Mouse (Mus musculus) forebrain, embryonic 11.5 days (tissue): ENCODE measurements around the gene Rasd1. TPM values are rescaled to one million over a fixed set of nuclear protein-coding genes. Genes with fewer than 3 reads are reported as not detected.

ENCODE experiments used
- ATAC-seq: fragments of 200-750 bp; cut with Nextera tagmentation; replicated peaks from 2 replicates; pipeline ENCODE4 v1.8.0; 2017; ENCODE audit warnings: moderate TSS enrichment; ENCODE audit not compliant: low FRiP score
- DNase-seq: peaks from one replicate; pipeline ENCODE4 v3.0.0-alpha.2; 2017; ENCODE audit warnings: low spot score
- H3K27ac ChIP-seq: fragments of 300-500 bp; sonication (generic); 2 replicates; pipeline ENCODE4 v1.5.1; 2014; ENCODE audit warnings: low read depth, low read length
- H3K27me3 ChIP-seq: fragments of 300-500 bp; sonication (generic); 2 replicates; pipeline ENCODE4 v1.6.1; 2014; ENCODE audit warnings: mild to moderate bottlenecking, low read length, mixed read lengths; ENCODE audit not compliant: control insufficient read depth, insufficient read depth
- H3K36me3 ChIP-seq: fragments of 300-500 bp; sonication (generic); 2 replicates; pipeline ENCODE4 v1.6.1; 2014; ENCODE audit warnings: mild to moderate bottlenecking, low read length, moderate library complexity, mixed read lengths; ENCODE audit not compliant: control insufficient read depth, insufficient read depth
- H3K4me1 ChIP-seq: fragments of 300-500 bp; sonication (generic); replicated peaks from 2 replicates; pipeline ENCODE4 v1.6.1; 2014; ENCODE audit warnings: low read length, mixed read lengths; ENCODE audit not compliant: control insufficient read depth, insufficient read depth
- H3K4me2 ChIP-seq: fragments of 300-500 bp; sonication (generic); 2 replicates; pipeline ENCODE4 v1.6.1; 2014; ENCODE audit warnings: low read depth, mild to moderate bottlenecking, low read length, moderate library complexity, mixed read lengths; ENCODE audit not compliant: severe bottlenecking
- H3K4me3 ChIP-seq: fragments of 300-500 bp; sonication (generic); 2 replicates; pipeline ENCODE4 v1.5.1; 2014; ENCODE audit warnings: low read depth, low read length
- H3K9ac ChIP-seq: fragments of 300-500 bp; sonication (generic); 2 replicates; pipeline ENCODE4 v1.6.1; 2014; ENCODE audit warnings: low read length
- H3K9me3 ChIP-seq: fragments of 300-500 bp; sonication (generic); 2 replicates; pipeline ENCODE4 v1.6.1; 2016; ENCODE audit warnings: low read length, mixed read lengths; ENCODE audit not compliant: control insufficient read depth
- WGBS: fragments of 180-500 bp; shearing (Covaris S2); extraction: QIAGEN DNeasy Blood & Tissue Kit; methylation state at CpG from one replicate; pipeline ENCODE4 v1.1.7; 2014; 5-methylcytosine and 5-hydroxymethylcytosine counted together
- polyA plus RNA-seq: library from polyadenylated mRNA; unstranded; fragments of >200 nt; fragmentation: Nextera tagmentation; extraction: Ambion mirVana; gene quantifications from 2 replicates; pipeline ENCODE4 v1.2.1, GENCODE M21; 2014

Rasd1 gene
- polyA plus RNA-seq = 1.5 and 1.7 TPM in 2 replicates

GRCm38 (mm10) chr11:59964818-59965217 lies at the start of gene Rasd1:
TSS of gene Rasd1 (minus strand) at chr11:59964944.
- H3K27ac ChIP-seq = no peak within 1 kb of the TSS

GRCm38 (mm10) chr11:60011516-60011915 lies 46.8 kb upstream of the Rasd1 start:
- WGBS = 86% methylated on average over 3 of the region's 3 CpGs
- Histone ChIP-seq H3K9ac (no peak overlapping the region), H3K27ac (no peak overlapping the region), H3K4me1 (peaks cover 6% of the 10 kb centered on the region; the same call in 1 of the 2 replicates), H3K4me2 (no peak overlapping the region), H3K9me3 (no peaks in the 10 kb centered on the region), H3K4me3 (no peak overlapping the region), H3K36me3 (no peaks in the 10 kb centered on the region), H3K27me3 (no peaks in the 10 kb centered on the region)
- DNase-seq = no peak
- ATAC-seq = no peak

More at GRCm38 (mm10) chr11:59964818-59965217, at the start of gene Rasd1:
- Histone ChIP-seq H3K9me3 (no peaks in the 10 kb centered on the region), H3K4me1 (peaks cover 15% of the 10 kb centered on the region), H3K36me3 (no peaks in the 10 kb centered on the region), H3K9ac (peak within 1 kb of the TSS; percentile 47), H3K4me2 (peak within 1 kb of the TSS; percentile 80), H3K27me3 (peaks cover 17% of the 10 kb centered on the region), H3K4me3 (peak within 1 kb of the TSS; percentile 39)
- peak; percentile 73 for ATAC-seq
- peak; percentile 83 for DNase-seq
- 0% methylated on average over 28 of the region's 28 CpGs for WGBS

GRCm38 (mm10) chr11:60009451-60009850 lies 44.7 kb upstream of the Rasd1 start:
- H3K27me3 ChIP-seq = no peaks in the 10 kb centered on the region
- no peaks in the 10 kb centered on the region for H3K36me3 ChIP-seq
- H3K9me3 ChIP-seq = no peaks in the 10 kb centered on the region
- no peak overlapping the region for H3K27ac ChIP-seq
- WGBS = 65% methylated on average over 3 of the region's 3 CpGs
- H3K4me1 ChIP-seq = peaks cover 6% of the 10 kb centered on the region; the same call in 1 of the 2 replicates
- no peak overlapping the region for H3K4me3 ChIP-seq
- no peak overlapping the region for H3K9ac ChIP-seq
- H3K4me2 ChIP-seq = no peak overlapping the region
- ATAC-seq (no peak), DNase-seq (no peak)

- Histone ChIP-seq H3K4me1 (peaks cover 6% of the 10 kb centered on the region; the same call in 1 of the 2 replicates), H3K9me3 (no peaks in the 10 kb centered on the region), H3K27me3 (no peaks in the 10 kb centered on the region), H3K36me3 (no peaks in the 10 kb centered on the region), H3K4me3 (no peak overlapping the region), H3K9ac (no peak overlapping the region), H3K4me2 (no peak overlapping the region), H3K27ac (no peak overlapping the region)
- DNase-seq (no peak), ATAC-seq (no peak)
- 79% methylated on average over 3 of the region's 3 CpGs for WGBS
These were observed 41.1 kb upstream of the Rasd1 start for GRCm38 (mm10) chr11:60005866-60006265.

- H3K4me2 ChIP-seq = no peak overlapping the region
- no peak overlapping the region for H3K27ac ChIP-seq
- DNase-seq = no peak
- no peak for ATAC-seq
- H3K9ac ChIP-seq = no peak overlapping the region
- WGBS = 69% methylated on average over 6 of the region's 6 CpGs
- no peaks in the 10 kb centered on the region for H3K27me3 ChIP-seq
- H3K9me3 ChIP-seq = no peaks in the 10 kb centered on the region
- H3K4me1 ChIP-seq = peaks cover 4% of the 10 kb centered on the region; the same call in 1 of the 2 replicates
- no peak overlapping the region for H3K4me3 ChIP-seq
- no peaks in the 10 kb centered on the region for H3K36me3 ChIP-seq
These were observed 40.0 kb upstream of the Rasd1 start for GRCm38 (mm10) chr11:60004716-60005115.

GRCm38 (mm10) chr11:60003811-60004210 lies 39.1 kb upstream of the Rasd1 start:
- Histone ChIP-seq H3K36me3 (no peaks in the 10 kb centered on the region), H3K27me3 (no peaks in the 10 kb centered on the region), H3K9ac (no peak overlapping the region), H3K4me2 (no peak overlapping the region), H3K4me1 (no peaks in the 10 kb centered on the region), H3K9me3 (no peaks in the 10 kb centered on the region), H3K4me3 (no peak overlapping the region), H3K27ac (no peak overlapping the region)
- ATAC-seq (no peak), DNase-seq (no peak)
- WGBS = 90% methylated on average over 8 of the region's 8 CpGs

GRCm38 (mm10) chr11:60001231-60001980 lies 36.7 kb upstream of the Rasd1 start:
- no peak overlapping the region for H3K27ac ChIP-seq
- H3K4me3 ChIP-seq = no peak overlapping the region
- no peak for DNase-seq
- H3K36me3 ChIP-seq = no peaks in the 10 kb centered on the region
- no peak overlapping the region for H3K4me2 ChIP-seq
- 86% methylated on average over 5 of the region's 5 CpGs for WGBS
- H3K9me3 ChIP-seq = no peaks in the 10 kb centered on the region
- no peak overlapping the region for H3K9ac ChIP-seq
- H3K27me3 ChIP-seq = no peaks in the 10 kb centered on the region
- no peaks in the 10 kb centered on the region for H3K4me1 ChIP-seq
- no peak for ATAC-seq

- no peak overlapping the region for H3K9ac ChIP-seq
- H3K4me2 ChIP-seq = no peak overlapping the region
- H3K27me3 ChIP-seq = no peaks in the 10 kb centered on the region
- no peak overlapping the region for H3K27ac ChIP-seq
- H3K9me3 ChIP-seq = no peaks in the 10 kb centered on the region
- H3K36me3 ChIP-seq = no peaks in the 10 kb centered on the region
- H3K4me1 ChIP-seq = no peaks in the 10 kb centered on the region
- ATAC-seq (no peak), DNase-seq (no peak)
- 89% methylated on average over 9 of the region's 9 CpGs for WGBS
- no peak overlapping the region for H3K4me3 ChIP-seq
These were observed 29.6 kb upstream of the Rasd1 start for GRCm38 (mm10) chr11:59994318-59994717.

- Histone ChIP-seq H3K36me3 (no peaks in the 10 kb centered on the region), H3K4me2 (no peak overlapping the region), H3K4me1 (no peaks in the 10 kb centered on the region), H3K9me3 (no peaks in the 10 kb centered on the region), H3K27me3 (no peaks in the 10 kb centered on the region), H3K4me3 (no peak overlapping the region), H3K27ac (no peak overlapping the region), H3K9ac (no peak overlapping the region)
- WGBS = 88% methylated on average over 8 of the region's 8 CpGs
- ATAC-seq (no peak), DNase-seq (no peak)
These were observed 26.6 kb upstream of the Rasd1 start for GRCm38 (mm10) chr11:59991365-59991764.
